Mouse (Mus musculus) CH12.LX (cell line): ENCODE results near the gene Oas3.

Experiments
- BHLHE40 ChIP-seq: IDR thresholded peaks from 2 replicates; pipeline ENCODE4 v1.6.1; 2011; ENCODE audit warnings: mild to moderate bottlenecking, low read depth, low read length, improper control_type of control experiment
- CTCF ChIP-seq, 2 experiments: IDR thresholded peaks in 1 of 2; conservative IDR thresholded peaks in 1 of 2; 2 replicates each; pipeline ENCODE4 v1.5.1; 2011 to 2012; ENCODE audit warnings: low read depth in 2 of 2, low read length in 2 of 2, improper control_type of control experiment in 1 of 2, inconsistent platforms in 1 of 2, mild to moderate bottlenecking in 1 of 2, moderate library complexity in 1 of 2
- MAZ ChIP-seq: IDR thresholded peaks from 2 replicates; pipeline ENCODE4 v1.6.1; 2012; ENCODE audit warnings: low read depth, mild to moderate bottlenecking, inconsistent platforms, low read length, improper control_type of control experiment, moderate library complexity
- MYC ChIP-seq: IDR thresholded peaks from 2 replicates; pipeline ENCODE4 v1.6.1; 2011; ENCODE audit warnings: low read depth, mild to moderate bottlenecking, improper control_type of control experiment, low read length
- POLR2A ChIP-seq: IDR thresholded peaks from 2 replicates; pipeline ENCODE4 v1.6.1; 2011; ENCODE audit warnings: low read depth, mild to moderate bottlenecking, improper control_type of control experiment, low read length
- ZMIZ1 ChIP-seq: IDR thresholded peaks from 2 replicates; pipeline ENCODE4 v1.6.1; 2012; ENCODE audit warnings: low read depth, mild to moderate bottlenecking, inconsistent platforms, low read length, improper control_type of control experiment
- ZNF384 ChIP-seq: IDR thresholded peaks from 2 replicates; pipeline ENCODE4 v1.6.1; 2012; ENCODE audit warnings: low read depth, low read length, improper control_type of control experiment, inconsistent platforms

GRCm38 (mm10) chr5:120711827-120712226, 65.6 kb downstream of the Oas3 start, which contains the start of gene Dtx1:
- TF ChIP-seq POLR2A, result no peak
- TF ChIP-seq MYC, result no peak
- no peak for TF ChIP-seq ZNF384
- TF ChIP-seq MAZ, result no peak
- TF ChIP-seq CTCF (conservative IDR thresholded peaks at IDR 0.05 in 1 of 2, IDR thresholded peaks at IDR 0.05 in 1 of 2; ENCODE audit: low read depth in 2 of 2, low read length in 2 of 2), result no peak
- no peak for TF ChIP-seq ZMIZ1
- TF ChIP-seq BHLHE40, result no peak
